Mouse (Mus musculus) activated CD4-positive, CD25-positive, alpha-beta regulatory T cell, adult 9 weeks (primary cell): ENCODE results near the gene Rfxap. TPM values are rescaled to one million over a fixed set of nuclear protein-coding genes. Genes with fewer than 3 reads are reported as not detected.

ENCODE experiments used
- polyA plus RNA-seq: library from polyadenylated mRNA; unstranded; fragments of 100-300 nt; shearing (Covaris generic); gene quantifications from one replicate; pipeline ENCODE4 v1.2.1, GENCODE M21; 2017

The Rfxap gene
- polyA plus RNA-seq = 9.4 TPM

DNA sequence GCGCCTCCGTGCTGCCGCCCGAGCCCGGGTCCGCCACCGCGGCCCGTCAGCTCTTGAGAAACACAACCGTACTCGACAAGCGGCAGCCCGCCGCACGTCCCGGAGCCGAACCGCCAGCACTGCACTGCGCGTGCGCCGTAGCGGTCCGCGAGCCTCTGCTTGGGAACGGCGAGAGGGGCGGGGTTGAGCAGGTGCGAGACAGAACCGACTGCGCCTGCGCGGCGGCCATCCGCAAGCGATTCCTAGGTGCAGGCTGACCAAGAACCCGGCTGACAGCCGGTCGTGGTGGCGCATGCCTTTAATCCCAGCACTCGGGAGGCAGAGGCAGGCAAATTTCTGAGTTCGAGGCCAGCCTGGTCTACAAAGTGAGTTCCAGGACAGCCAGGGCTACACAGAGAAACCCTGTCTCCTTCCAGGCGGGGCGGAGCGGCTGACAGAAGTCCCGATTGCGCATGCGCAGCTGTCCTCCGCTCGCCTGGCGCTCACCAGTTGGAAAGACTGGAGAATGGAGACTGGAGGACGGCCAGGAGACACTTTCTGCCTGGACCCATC, at the start of gene Rfxap:
TSS of gene Rfxap (minus strand) at position 126 of the 552 bp plus-strand sequence.

DNA sequence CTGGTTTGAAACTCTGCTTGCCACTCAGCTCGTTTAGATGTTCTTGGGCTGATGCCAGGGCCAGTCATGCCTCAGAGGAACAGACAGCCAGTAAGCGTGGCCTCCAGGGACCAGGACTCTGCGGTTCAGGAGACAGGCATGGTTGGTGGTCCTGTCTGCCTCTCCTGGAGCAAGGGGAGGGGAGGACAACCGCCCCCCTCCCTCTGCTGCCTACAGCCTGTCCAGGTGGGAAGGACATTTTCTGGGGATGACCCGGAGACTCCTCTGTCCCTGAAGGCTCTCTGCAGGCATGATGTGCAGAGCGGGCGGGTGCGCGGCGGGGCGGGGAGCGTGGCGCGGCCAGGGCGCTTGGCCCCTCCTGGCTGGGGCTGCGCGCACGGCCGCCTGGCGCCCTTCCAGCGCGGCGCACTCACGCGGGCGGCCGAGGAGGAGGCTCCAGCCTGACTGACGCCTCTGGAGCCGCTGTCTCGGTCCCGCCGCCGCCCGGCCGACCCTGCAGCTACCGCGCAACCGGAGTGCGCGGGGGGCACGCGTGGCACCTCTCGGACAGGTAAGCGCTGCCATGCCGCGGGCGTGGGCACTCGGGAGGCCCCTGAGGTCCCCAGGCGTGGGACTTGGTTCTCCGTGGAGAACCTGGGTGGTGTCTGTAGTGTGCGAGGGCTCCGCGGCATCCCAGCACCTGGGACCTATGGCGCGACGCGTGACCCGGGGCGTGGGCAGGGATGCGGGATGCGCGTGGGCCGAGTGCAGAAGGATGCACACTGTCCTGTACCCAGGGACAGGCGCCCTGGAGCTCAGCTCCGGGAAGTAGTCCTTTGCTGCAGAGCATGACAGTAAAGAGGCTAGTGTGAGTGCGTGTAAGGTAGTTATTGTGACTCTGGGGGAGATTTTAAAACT, 52.2 kb downstream of the Rfxap start, which contains the start of gene Smad9:
TSS of gene Smad9 (plus strand) at position 438 of the 897 bp plus-strand sequence.

Other genes starting within 250 kb of the Rfxap start
- 305 TPM for gene Supt20, start 115.0 kb downstream of the Rfxap start, polyA plus RNA-seq
- 3.5 TPM for gene Gm21958, start 93.4 kb downstream of the Rfxap start, polyA plus RNA-seq
- 214 TPM for gene Exosc8, start 72.4 kb downstream of the Rfxap start, polyA plus RNA-seq
- 96.5 TPM for gene Alg5, start 72.3 kb downstream of the Rfxap start, polyA plus RNA-seq
- not detected for gene Smad9, start 52.2 kb downstream of the Rfxap start, polyA plus RNA-seq
- not detected for gene Sertm1, start 108.1 kb upstream of the Rfxap start, polyA plus RNA-seq
- not detected for gene Ccna1, start 247.7 kb upstream of the Rfxap start, polyA plus RNA-seq